Mouse (Mus musculus): ENCODE results near the gene Slc35d2. TPM values are rescaled to one million over a fixed set of nuclear protein-coding genes. Genes with fewer than 3 reads are reported as not detected.

Slc35d2 gene
- polyA plus RNA-seq, 2 experiments from 2014 or later: 29.7 to 47.5 TPM

DNA sequence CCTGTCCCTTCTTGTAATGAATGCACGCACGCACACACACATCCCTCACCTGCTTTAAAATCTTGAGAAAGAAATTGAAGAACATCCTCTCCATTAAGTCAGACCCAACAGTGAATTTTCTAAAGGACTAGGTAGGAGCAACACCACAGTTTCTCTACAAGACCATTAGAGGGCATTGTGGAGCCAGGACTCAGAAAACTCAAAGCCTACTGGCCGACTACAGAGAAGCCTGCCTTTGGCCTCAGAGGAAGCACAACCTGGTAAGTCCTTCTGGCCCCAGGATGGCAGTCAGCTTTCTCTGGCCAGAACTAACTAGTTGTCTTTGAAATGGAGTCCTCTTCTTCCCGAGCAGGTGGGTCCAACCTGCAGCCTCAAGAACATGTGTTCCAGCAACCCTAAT, 78.3 kb downstream of the Slc35d2 start:
- ATAC-seq: no peak

- no peak for ATAC-seq
These were observed 79.6 kb downstream of the Slc35d2 start for GRCm38 (mm10) chr13:64049535-64049934.

- ATAC-seq: no peak
These were observed 80.7 kb downstream of the Slc35d2 start for GRCm38 (mm10) chr13:64048467-64048866.

Other genes with a start within 250 kb of the Slc35d2 start
- gene Hsd17b3, start 40.1 kb downstream of the Slc35d2 start, polyA plus RNA-seq (2017; shearing (Covaris generic)): not detected
- 10 to 100 TPM; 10.7 to 16.1 TPM for gene Zfp367, start 23.8 kb upstream of the Slc35d2 start, polyA plus RNA-seq (2017; shearing (Covaris generic))
- 1 to 10 TPM; 1.8 to 5.1 TPM for gene Habp4, start 32.5 kb upstream of the Slc35d2 start, polyA plus RNA-seq (2017; shearing (Covaris generic))
- gene Cdc14b, start 145.9 kb upstream of the Slc35d2 start, polyA plus RNA-seq (2017; shearing (Covaris generic)): 10 to 100 TPM; 10.3 to 10.4 TPM
- 10 to 100 TPM in 1 of 2 experiments, 1 to 10 TPM in 1; 9.0 to 13.8 TPM for gene Aaed1, start 183.3 kb upstream of the Slc35d2 start, polyA plus RNA-seq (2017; shearing (Covaris generic))
- gene Ctsl, start 241.5 kb upstream of the Slc35d2 start, polyA plus RNA-seq (2017; shearing (Covaris generic)): 1 to 10 TPM; 3.8 to 4.2 TPM